Mouse (Mus musculus) midbrain, embryonic 16.5 days (tissue): ENCODE results near the gene H1f0. TPM values are rescaled to one million over a fixed set of nuclear protein-coding genes. Genes with fewer than 3 reads are reported as not detected.
A peak's percentile ranks its signal among the peaks of the same experiment; 100 is the strongest.

ENCODE experiments used
- microRNA-seq: library from miRNA; unstranded; fragments of <30 nt; microRNA quantifications from one replicate; pipeline ENCODE4, GENCODE M21; 2017
- polyA plus RNA-seq: library from polyadenylated mRNA; unstranded; fragments of >200 nt; fragmentation: Nextera tagmentation; extraction: Ambion mirVana; gene quantifications from 2 replicates; pipeline ENCODE4 v1.2.1, GENCODE M21; 2015

The H1f0 gene
- polyA plus RNA-seq, 1 experiment from 2014 or later: 167 TPM

Small RNAs within 50 kb of the gene (microRNA-seq; reads per million reads assigned to microRNA genes)
- 2.6 reads per million, percentile 12 among the genes with 10 or more reads in this experiment for gene Mir6956

Other genes with a start within 250 kb of the H1f0 start
- gene Card10, start 225.4 kb upstream of the H1f0 start, polyA plus RNA-seq: 1.8 and 2.2 TPM in 2 replicates
- gene Cdc42ep1, start 185.8 kb upstream of the H1f0 start, polyA plus RNA-seq: 11.4 and 13.6 TPM in 2 replicates
- gene Lgals2, start 172.9 kb upstream of the H1f0 start, polyA plus RNA-seq: not detected in 2 replicates
- gene Gga1, start 151.3 kb upstream of the H1f0 start, polyA plus RNA-seq: 46.0 and 46.5 TPM in 2 replicates
- not detected in 2 replicates for gene Gm49510, start 128.8 kb upstream of the H1f0 start, polyA plus RNA-seq
- gene Sh3bp1, start 128.7 kb upstream of the H1f0 start, polyA plus RNA-seq: 2.2 and 2.7 TPM in 2 replicates
- 107 and 126 TPM in 2 replicates for gene Pdxp, start 114.5 kb upstream of the H1f0 start, polyA plus RNA-seq
- gene Lgals1, start 101.7 kb upstream of the H1f0 start, polyA plus RNA-seq: 51.7 and 53.2 TPM in 2 replicates
- gene Nol12, start 93.5 kb upstream of the H1f0 start, polyA plus RNA-seq: 66.3 and 67.6 TPM in 2 replicates
- 40.9 and 48.8 TPM in 2 replicates for gene Triobp, start 80.7 kb upstream of the H1f0 start, polyA plus RNA-seq
- gene Galr3, start 13.4 kb downstream of the H1f0 start, polyA plus RNA-seq: not detected in 2 replicates
- gene Ankrd54, start 34.4 kb downstream of the H1f0 start, polyA plus RNA-seq: 54.4 and 57.8 TPM in 2 replicates
- gene Eif3l, start 46.7 kb downstream of the H1f0 start, polyA plus RNA-seq: 165 TPM in 2 replicates
- 12.0 and 12.7 TPM in 2 replicates for gene Micall1, start 80.4 kb downstream of the H1f0 start, polyA plus RNA-seq
- 266 and 286 TPM in 2 replicates for gene Polr2f, start 112.6 kb downstream of the H1f0 start, polyA plus RNA-seq
- 18.8 and 19.1 TPM in 2 replicates for gene 1700088E04Rik, start 112.8 kb downstream of the H1f0 start, polyA plus RNA-seq
- gene Sox10, start 136.8 kb downstream of the H1f0 start, polyA plus RNA-seq: 3.0 and 3.8 TPM in 2 replicates
- gene Pick1, start 200.7 kb downstream of the H1f0 start, polyA plus RNA-seq: 109 and 110 TPM in 2 replicates
- 0.47 and 1.3 TPM in 2 replicates for gene Gm49486, start 200.9 kb downstream of the H1f0 start, polyA plus RNA-seq
- 0.40 and 0.61 TPM in 2 replicates for gene Slc16a8, start 226.3 kb downstream of the H1f0 start, polyA plus RNA-seq